Mouse (Mus musculus): Measurements from ENCODE around the gene Zbtb22. TPM values are rescaled to one million over a fixed set of nuclear protein-coding genes. Genes with fewer than 3 reads are reported as not detected.
"Not testable (repeated sequence)": the region's sequence is repeated elsewhere in the genome, so short reads cannot be mapped to it uniquely, and the experiment has no call there.

The Zbtb22 gene
- polyA plus RNA-seq (2012; rRNA removed), result 62.9 and 122 TPM in 2 replicates

DNA sequence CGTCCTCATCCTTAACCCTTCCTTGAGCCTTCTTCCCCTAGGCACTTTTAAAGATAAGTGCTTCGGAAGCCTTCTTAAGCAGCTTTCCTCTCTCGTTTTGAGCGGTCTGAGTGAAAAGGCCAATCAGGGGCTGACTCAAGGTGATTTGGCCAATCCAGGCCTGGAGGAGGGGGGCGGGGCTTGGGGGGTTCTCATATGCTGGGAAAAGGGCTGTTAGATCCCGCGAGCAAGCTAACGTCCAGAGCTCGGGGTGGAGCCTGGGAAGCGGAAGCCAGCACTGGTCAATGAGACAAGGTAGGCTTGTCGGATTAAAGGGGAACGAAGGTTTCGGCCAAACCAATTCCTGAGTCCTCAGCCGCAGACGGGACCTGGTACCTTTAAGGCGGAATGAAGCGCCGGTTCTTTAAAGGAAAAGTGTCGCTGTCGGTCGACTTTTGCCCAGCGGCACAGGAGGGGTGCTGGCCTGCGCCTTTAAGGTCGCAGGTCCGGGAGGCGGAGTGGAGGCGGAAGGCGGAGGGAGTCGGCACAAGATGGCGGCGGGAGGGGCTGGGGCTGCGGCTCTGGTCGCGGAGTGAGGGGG, at the start of gene Zbtb22, which contains the start of gene Tapbp:
Gene Zbtb22, plus strand, starts transcription at position 234 of the 580 bp plus-strand sequence.
Gene Tapbp, plus strand, starts transcription at position 229 of the 580 bp plus-strand sequence.
- WGBS, result under 1% methylated on average over 29 of the region's 34 CpGs
- peak; percentile 94 for DNase-seq (ENCODE audit: low read depth in 1 of 2, low spot score in 2 of 2)
- TF ChIP-seq CTCF (IDR thresholded peaks at IDR 0.05; ENCODE audit: extremely low read depth, insufficient read depth, insufficient read length, insufficient replicate concordance) (no peak), POLR2A (IDR thresholded peaks at IDR 0.05; ENCODE audit: low read depth, low read length) (0 out of 2 replicates have a peak, but pooled peaks have one; percentile 1)
- Histone ChIP-seq H3K36me3 (ENCODE audit: control insufficient read depth, insufficient read depth, low read length) (peaks cover 32% of the 10 kb centered on the region), H3K4me3 (ENCODE audit: extremely low read depth, insufficient read depth, insufficient read length) (peak within 1 kb of the TSS; percentile 63), H3K27me3 (ENCODE audit: control insufficient read depth, insufficient read depth, low read length) (no peaks in the 10 kb centered on the region), H3K27ac (ENCODE audit: insufficient read depth, low read length) (peak within 1 kb of the TSS; percentile 64), H3K4me1 (ENCODE audit: control insufficient read depth, insufficient read depth, insufficient read length) (peaks cover 15% of the 10 kb centered on the region; the same call in 1 of the 2 replicates)

DNA sequence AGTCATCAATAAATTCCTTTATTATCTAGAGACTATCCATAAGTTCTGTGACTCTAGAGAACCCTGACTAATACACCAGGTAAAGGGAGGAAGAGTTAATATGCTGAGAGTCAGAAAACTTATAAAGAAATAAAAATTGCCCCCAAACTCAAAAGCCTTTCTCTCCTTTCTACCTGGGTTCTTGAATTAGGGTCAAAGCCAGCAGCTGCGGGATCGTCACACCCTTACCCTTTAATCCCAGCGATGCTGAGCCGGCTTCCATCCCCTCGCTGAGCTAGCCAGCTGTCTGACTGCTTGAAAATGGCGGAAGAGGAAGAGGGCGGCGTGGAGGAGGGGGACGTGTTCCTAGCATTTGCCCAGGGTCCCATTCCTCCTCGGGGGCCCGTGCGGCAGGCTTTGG, 42.2 kb upstream of the Zbtb22 start, which contains the start of gene Gm7029:
Gene Gm7029, plus strand, starts transcription at position 301 of the 400 bp plus-strand sequence.
- H3K4me1 ChIP-seq (ENCODE audit: control insufficient read depth, insufficient read depth, insufficient read length); H3K27ac ChIP-seq (ENCODE audit: insufficient read depth, low read length); DNase-seq (ENCODE audit: low read depth in 1 of 2, low spot score in 2 of 2); H3K4me3 ChIP-seq (ENCODE audit: extremely low read depth, insufficient read depth, insufficient read length); H3K36me3 ChIP-seq (ENCODE audit: control insufficient read depth, insufficient read depth, low read length); H3K27me3 ChIP-seq (ENCODE audit: control insufficient read depth, insufficient read depth, low read length): not testable (repeated sequence)
- WGBS, result 94% methylated on average over 5 of the region's 12 CpGs

DNA sequence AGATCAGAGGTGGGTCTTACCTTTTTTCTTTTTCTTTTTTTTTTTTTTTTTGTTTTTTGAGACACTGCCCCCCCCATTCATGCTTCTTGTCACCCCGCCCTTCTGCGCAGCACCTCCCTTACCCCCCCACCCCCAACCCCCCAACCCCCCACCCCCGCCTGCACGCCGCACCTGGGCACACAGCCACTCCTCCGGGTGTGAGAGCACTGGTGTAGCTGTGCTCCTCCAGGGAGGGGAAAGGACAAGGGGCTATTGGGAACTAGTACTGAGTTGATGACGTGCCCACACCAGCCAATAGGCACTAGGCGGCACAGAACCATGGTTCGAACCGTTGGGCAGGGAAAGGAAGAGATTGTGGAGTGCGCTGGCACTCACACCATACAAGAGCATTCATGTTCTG, 41.3 kb upstream of the Zbtb22 start:
- 93% methylated on average over 11 of the region's 11 CpGs for WGBS
- no peak for TF ChIP-seq POLR2A (IDR thresholded peaks at IDR 0.05; ENCODE audit: low read depth, low read length)
- H3K4me3 ChIP-seq (ENCODE audit: extremely low read depth, insufficient read depth, insufficient read length), result no peak overlapping the region
- H3K36me3 ChIP-seq (ENCODE audit: control insufficient read depth, insufficient read depth, low read length), result no peaks in the 10 kb centered on the region
- no peaks in the 10 kb centered on the region for H3K4me1 ChIP-seq (ENCODE audit: control insufficient read depth, insufficient read depth, insufficient read length)
- DNase-seq (ENCODE audit: low read depth in 1 of 2, low spot score in 2 of 2), result no peak
- no peaks in the 10 kb centered on the region for H3K27me3 ChIP-seq (ENCODE audit: control insufficient read depth, insufficient read depth, low read length)
- no peak overlapping the region for H3K27ac ChIP-seq (ENCODE audit: insufficient read depth, low read length)

DNA sequence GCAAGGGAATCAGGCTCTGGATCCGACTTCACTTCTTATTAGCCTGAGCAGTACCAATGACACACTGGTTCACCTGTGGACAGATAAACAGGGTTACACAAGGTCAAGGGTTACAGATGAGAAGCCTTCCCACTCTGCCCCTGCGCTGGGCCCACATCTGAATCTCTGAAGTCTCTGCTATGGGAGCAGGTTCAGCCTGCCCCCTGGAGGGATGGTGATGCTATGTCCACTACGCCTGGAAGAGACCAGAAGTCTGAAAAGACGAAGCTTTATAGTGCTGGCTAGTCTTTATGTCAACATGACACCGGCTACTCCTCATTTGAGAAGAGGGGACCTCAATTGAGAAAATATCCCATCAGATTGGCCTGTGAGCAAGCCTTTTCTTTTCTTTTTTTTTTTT, 39.9 kb upstream of the Zbtb22 start:
- not testable (repeated sequence) for H3K4me3 ChIP-seq (ENCODE audit: extremely low read depth, insufficient read depth, insufficient read length); H3K36me3 ChIP-seq (ENCODE audit: control insufficient read depth, insufficient read depth, low read length); H3K27me3 ChIP-seq (ENCODE audit: control insufficient read depth, insufficient read depth, low read length); H3K4me1 ChIP-seq (ENCODE audit: control insufficient read depth, insufficient read depth, insufficient read length); H3K27ac ChIP-seq (ENCODE audit: insufficient read depth, low read length)
- DNase-seq (ENCODE audit: low read depth in 1 of 2, low spot score in 2 of 2), result peak in 1 of 2 experiments; percentile 9
- 89% methylated on average over 5 of the region's 5 CpGs for WGBS

DNA sequence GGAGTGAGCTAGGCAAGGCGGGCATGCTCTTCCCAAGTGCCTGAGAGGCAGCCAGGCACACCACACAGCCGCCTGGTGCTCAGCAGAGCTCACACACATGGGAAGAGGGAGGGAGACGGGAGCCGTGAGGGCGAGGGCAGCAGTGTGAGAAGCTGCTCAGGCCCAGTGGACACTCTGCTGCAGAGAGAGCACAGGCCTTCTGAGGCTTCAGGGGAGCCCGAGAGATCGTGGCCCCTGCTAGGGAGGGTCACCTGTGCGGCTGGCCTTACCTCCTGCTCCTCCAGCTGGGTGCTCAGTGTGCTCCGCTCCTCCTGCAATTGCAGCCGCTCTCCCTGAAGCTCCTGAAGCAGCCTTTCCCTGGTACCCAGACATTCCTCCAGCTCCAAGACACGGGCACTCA, 31.4 kb upstream of the Zbtb22 start:
- not testable (repeated sequence) for H3K36me3 ChIP-seq (ENCODE audit: control insufficient read depth, insufficient read depth, low read length); H3K4me3 ChIP-seq (ENCODE audit: extremely low read depth, insufficient read depth, insufficient read length); H3K27me3 ChIP-seq (ENCODE audit: control insufficient read depth, insufficient read depth, low read length); DNase-seq (ENCODE audit: low read depth in 1 of 2, low spot score in 2 of 2); H3K4me1 ChIP-seq (ENCODE audit: control insufficient read depth, insufficient read depth, insufficient read length); H3K27ac ChIP-seq (ENCODE audit: insufficient read depth, low read length)
- 98% methylated on average over 9 of the region's 11 CpGs for WGBS

DNA sequence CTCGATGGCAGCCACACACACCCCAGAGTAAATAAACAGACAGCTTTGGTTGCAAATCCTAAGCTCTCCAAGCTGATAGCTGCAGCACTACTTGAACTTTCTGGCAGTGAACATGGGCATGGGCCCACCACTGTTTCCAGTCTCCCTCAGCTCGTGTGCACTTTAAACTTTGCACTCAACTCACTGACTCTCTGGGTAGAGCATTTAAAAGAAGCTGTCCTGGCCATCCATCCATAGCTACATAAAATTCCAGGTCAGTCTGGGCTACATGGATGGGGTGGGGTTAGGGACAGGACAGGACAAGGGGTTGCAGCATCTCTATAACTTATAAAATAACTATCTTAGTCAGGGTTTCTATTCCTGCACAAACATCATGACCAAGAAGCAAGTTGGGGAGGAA, 27.9 kb upstream of the Zbtb22 start:
- not testable (repeated sequence) for DNase-seq (ENCODE audit: low read depth in 1 of 2, low spot score in 2 of 2); H3K27ac ChIP-seq (ENCODE audit: insufficient read depth, low read length); H3K27me3 ChIP-seq (ENCODE audit: control insufficient read depth, insufficient read depth, low read length); H3K4me3 ChIP-seq (ENCODE audit: extremely low read depth, insufficient read depth, insufficient read length); H3K36me3 ChIP-seq (ENCODE audit: control insufficient read depth, insufficient read depth, low read length); H3K4me1 ChIP-seq (ENCODE audit: control insufficient read depth, insufficient read depth, insufficient read length)
- WGBS, result 81% methylated on average over 2 of the region's 2 CpGs

DNA sequence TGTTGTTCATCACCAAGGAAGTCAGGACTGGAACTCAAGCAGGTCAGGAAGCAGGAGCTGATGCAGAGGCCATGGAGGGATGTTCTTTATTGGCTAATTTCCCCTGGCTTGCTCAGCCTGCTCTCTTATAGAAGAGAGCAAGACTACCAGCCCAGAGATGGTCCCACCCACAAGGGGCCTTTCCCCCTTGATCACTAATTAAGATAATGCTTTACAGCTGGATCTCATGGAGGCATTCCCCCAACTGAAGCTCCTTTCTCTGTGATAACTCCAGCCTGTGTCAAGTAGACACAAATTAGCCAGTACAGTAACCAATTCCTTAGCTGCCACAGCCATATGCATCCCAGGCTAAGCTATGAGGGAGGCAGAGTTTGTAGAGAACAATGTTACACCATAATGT, 27.5 kb upstream of the Zbtb22 start:
- H3K4me3 ChIP-seq (ENCODE audit: extremely low read depth, insufficient read depth, insufficient read length); H3K4me1 ChIP-seq (ENCODE audit: control insufficient read depth, insufficient read depth, insufficient read length); H3K27me3 ChIP-seq (ENCODE audit: control insufficient read depth, insufficient read depth, low read length); DNase-seq (ENCODE audit: low read depth in 1 of 2, low spot score in 2 of 2); H3K36me3 ChIP-seq (ENCODE audit: control insufficient read depth, insufficient read depth, low read length); H3K27ac ChIP-seq (ENCODE audit: insufficient read depth, low read length): not testable (repeated sequence)

DNA sequence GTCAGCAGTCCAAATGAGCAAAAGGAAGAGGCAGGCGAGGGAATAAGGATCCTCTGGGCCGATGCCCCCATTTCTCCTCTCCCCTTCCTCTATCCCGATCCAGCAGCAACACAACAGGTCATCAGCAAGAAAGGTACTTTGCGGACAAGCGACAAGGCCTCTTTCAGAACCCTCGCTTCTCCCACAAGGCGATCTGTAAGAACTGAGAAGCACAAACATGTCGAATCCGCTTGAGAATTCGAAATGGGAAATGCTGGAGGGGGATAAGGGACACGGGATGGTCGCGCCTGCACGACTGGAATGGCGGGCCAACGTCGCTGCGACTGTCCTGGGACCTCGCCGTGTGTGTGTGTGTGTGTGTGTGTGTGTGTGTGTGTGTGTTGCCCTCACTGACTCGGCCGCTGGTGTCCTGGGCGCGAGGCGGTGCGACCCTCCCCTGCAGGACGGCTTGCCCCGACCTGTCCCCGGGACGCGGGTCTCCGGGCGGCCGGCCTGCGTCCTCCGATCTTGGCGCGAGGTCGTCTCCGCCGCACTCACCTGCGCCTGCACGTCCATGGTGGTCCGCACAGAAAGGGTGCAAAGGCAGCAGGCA, 25.7 kb upstream of the Zbtb22 start:
- H3K27ac ChIP-seq (ENCODE audit: insufficient read depth, low read length); H3K4me1 ChIP-seq (ENCODE audit: control insufficient read depth, insufficient read depth, insufficient read length); DNase-seq (ENCODE audit: low read depth in 1 of 2, low spot score in 2 of 2); H3K27me3 ChIP-seq (ENCODE audit: control insufficient read depth, insufficient read depth, low read length); H3K36me3 ChIP-seq (ENCODE audit: control insufficient read depth, insufficient read depth, low read length): not testable (repeated sequence)
- 1% methylated on average over 41 of the region's 44 CpGs for WGBS
- H3K4me3 ChIP-seq (ENCODE audit: extremely low read depth, insufficient read depth, insufficient read length), result peak overlapping the region; percentile 74

All from spleen, adult 2 months (tissue).